Mouse (Mus musculus): Measurements from ENCODE around the gene Ip6k3.

Ip6k3 gene

GRCm38 (mm10) chr17:27125669-27126202 is 41.9 kb downstream of the Ip6k3 start:
- DNase-seq (ENCODE audit: extremely low read depth, low read depth, low spot score) = no peak

- no peak for DNase-seq (ENCODE audit: extremely low read depth, low read depth, low spot score)
These were observed 42.4 kb downstream of the Ip6k3 start for GRCm38 (mm10) chr17:27125185-27125584.

- DNase-seq (ENCODE audit: extremely low read depth, low read depth, low spot score) = no peak
These were observed 43.7 kb downstream of the Ip6k3 start for GRCm38 (mm10) chr17:27123813-27124375.

- DNase-seq (ENCODE audit: extremely low read depth, low read depth, low spot score) = no peak
These were observed 44.5 kb downstream of the Ip6k3 start for GRCm38 (mm10) chr17:27123103-27123502.

GRCm38 (mm10) chr17:27122701-27123100 is 44.9 kb downstream of the Ip6k3 start:
- no peak for DNase-seq (ENCODE audit: extremely low read depth, low read depth, low spot score)

GRCm38 (mm10) chr17:27121781-27122180 is 45.8 kb downstream of the Ip6k3 start:
- DNase-seq (ENCODE audit: extremely low read depth, low read depth, low spot score) = no peak

GRCm38 (mm10) chr17:27121266-27121665 is 46.3 kb downstream of the Ip6k3 start:
- no peak for DNase-seq (ENCODE audit: extremely low read depth, low read depth, low spot score)

GRCm38 (mm10) chr17:27120561-27121024 is 47.0 kb downstream of the Ip6k3 start:
- no peak for DNase-seq (ENCODE audit: extremely low read depth, low read depth, low spot score)

GRCm38 (mm10) chr17:27119954-27120353 is 47.6 kb downstream of the Ip6k3 start:
- DNase-seq (ENCODE audit: extremely low read depth, low read depth, low spot score) = no peak

GRCm38 (mm10) chr17:27119540-27119895 is 48.1 kb downstream of the Ip6k3 start:
- DNase-seq (ENCODE audit: extremely low read depth, low read depth, low spot score) = no peak

- no peak for DNase-seq (ENCODE audit: extremely low read depth, low read depth, low spot score)
These were observed 48.7 kb downstream of the Ip6k3 start for GRCm38 (mm10) chr17:27118676-27119539.

- no peak for DNase-seq (ENCODE audit: extremely low read depth, low read depth, low spot score)
These were observed 57.5 kb downstream of the Ip6k3 start for GRCm38 (mm10) chr17:27110072-27110471.

- no peak for DNase-seq (ENCODE audit: extremely low read depth, low read depth, low spot score)
These were observed 59.7 kb downstream of the Ip6k3 start for GRCm38 (mm10) chr17:27107936-27108335.

- DNase-seq (ENCODE audit: extremely low read depth, low read depth, low spot score) = no peak
These were observed 60.9 kb downstream of the Ip6k3 start for GRCm38 (mm10) chr17:27106745-27107144.

GRCm38 (mm10) chr17:27105698-27106470 is 61.7 kb downstream of the Ip6k3 start:
- DNase-seq (ENCODE audit: extremely low read depth, low read depth, low spot score) = no peak

GRCm38 (mm10) chr17:27101675-27102074 is 65.9 kb downstream of the Ip6k3 start:
- no peak for DNase-seq (ENCODE audit: extremely low read depth, low read depth, low spot score)

GRCm38 (mm10) chr17:27095690-27096089 is 71.9 kb downstream of the Ip6k3 start:
- DNase-seq (ENCODE audit: extremely low read depth, low read depth, low spot score) = no peak

All from fat pad, adult 2 months (tissue).